Mouse (Mus musculus) kidney, embryonic 14.5 days (tissue): ENCODE measurements around the gene Fam98b. TPM values are rescaled to one million over a fixed set of nuclear protein-coding genes. Genes with fewer than 3 reads are reported as not detected.

Source experiments
- ATAC-seq: fragments of 200-750 bp; cut with Nextera tagmentation; 2 replicates; pipeline ENCODE4 v1.8.0; 2017; ENCODE audit warnings: moderate number of reproducible peaks, mild to moderate bottlenecking, moderate TSS enrichment, moderate library complexity; ENCODE audit not compliant: low FRiP score, low TSS enrichment
- H3K27ac ChIP-seq: fragments of 300-500 bp; sonication (generic); 2 replicates; pipeline ENCODE4 v1.5.1; 2014; ENCODE audit warnings: low read depth, mild to moderate bottlenecking, low read length, moderate library complexity, mixed read lengths
- H3K27me3 ChIP-seq: fragments of 300-500 bp; sonication (generic); 2 replicates; pipeline ENCODE4 v1.6.1; 2014; ENCODE audit warnings: mild to moderate bottlenecking, low read length; ENCODE audit not compliant: control insufficient read depth, insufficient read depth
- H3K36me3 ChIP-seq: fragments of 300-500 bp; sonication (generic); 2 replicates; pipeline ENCODE4 v1.6.1; 2014; ENCODE audit warnings: low read length, mixed read lengths; ENCODE audit not compliant: control insufficient read depth, insufficient read depth
- H3K4me1 ChIP-seq: fragments of 300-500 bp; sonication (generic); 2 replicates; pipeline ENCODE4 v1.6.1; 2014; ENCODE audit warnings: low read length, mixed read lengths; ENCODE audit not compliant: control insufficient read depth, insufficient read depth
- H3K4me2 ChIP-seq: fragments of 300-500 bp; sonication (generic); replicated peaks from 2 replicates; pipeline ENCODE4 v1.6.1; 2014; ENCODE audit warnings: low read depth, mild to moderate bottlenecking, low read length
- H3K4me3 ChIP-seq: fragments of 300-500 bp; sonication (generic); 2 replicates; pipeline ENCODE4 v1.5.1; 2014; ENCODE audit warnings: mild to moderate bottlenecking, low read length
- H3K9ac ChIP-seq: fragments of 300-500 bp; sonication (generic); 2 replicates; pipeline ENCODE4 v1.6.1; 2014; ENCODE audit warnings: low read depth, mild to moderate bottlenecking, low read length, moderate library complexity
- H3K9me3 ChIP-seq: fragments of 300-500 bp; sonication (generic); 2 replicates; pipeline ENCODE4 v1.6.1; 2016; ENCODE audit warnings: low read length; ENCODE audit not compliant: control insufficient read depth
- WGBS: fragments of 180-500 bp; shearing (Covaris S2); extraction: QIAGEN DNeasy Blood & Tissue Kit; methylation state at CpG from one replicate; pipeline ENCODE4 v1.1.7; 2014; 5-methylcytosine and 5-hydroxymethylcytosine counted together
- polyA plus RNA-seq: library from polyadenylated mRNA; unstranded; fragments of >200 nt; fragmentation: Nextera tagmentation; extraction: Ambion mirVana; gene quantifications from 2 replicates; pipeline ENCODE4 v1.2.1, GENCODE M21; 2014

Fam98b gene
- polyA plus RNA-seq, 1 experiment from 2014 or later: 14.5 TPM

DNA sequence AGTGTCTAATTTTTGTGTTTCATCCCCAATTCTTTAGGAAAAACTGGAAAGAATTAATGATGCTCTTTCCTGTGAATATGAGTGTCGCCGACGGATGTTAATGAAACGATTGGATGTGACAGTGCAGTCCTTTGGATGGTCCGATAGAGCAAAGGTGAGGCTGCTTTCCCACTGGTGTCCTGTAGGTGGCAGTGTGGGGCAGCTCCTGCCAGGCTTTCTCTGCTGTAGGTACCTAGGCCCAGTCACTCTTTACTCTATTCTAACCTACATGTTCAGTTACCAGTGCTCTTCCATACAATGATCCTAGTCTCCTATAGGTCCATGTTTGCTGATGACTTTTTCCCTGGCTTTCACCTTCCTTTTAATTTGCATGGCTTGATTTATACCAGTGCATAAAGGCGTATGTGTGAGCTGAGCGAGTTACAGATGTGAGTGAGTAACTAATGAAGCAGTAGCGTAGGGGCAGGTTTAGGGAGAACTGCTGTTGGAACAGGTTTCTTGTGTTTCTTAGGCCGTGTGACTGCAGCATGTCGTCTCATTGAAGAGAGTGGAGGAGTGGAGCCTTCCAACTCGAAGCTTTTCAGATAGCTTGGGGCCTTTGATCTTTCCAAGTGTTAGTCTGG is 14.4 kb downstream of the Fam98b start:
- ATAC-seq: peak; percentile 28; the same call in 1 of the 2 replicates
- H3K36me3 ChIP-seq: peaks cover 44% of the 10 kb centered on the region
- H3K27me3 ChIP-seq: no peaks in the 10 kb centered on the region
- H3K4me1 ChIP-seq: no peaks in the 10 kb centered on the region
- WGBS: 74% methylated on average over 11 of the region's 11 CpGs
- no peaks in the 10 kb centered on the region for H3K9me3 ChIP-seq
- H3K9ac ChIP-seq: no peak overlapping the region
- no peak overlapping the region for H3K4me3 ChIP-seq
- no peak overlapping the region for H3K4me2 ChIP-seq
- no peak overlapping the region for H3K27ac ChIP-seq

GRCm38 (mm10) chr2:117288291-117288690 is 38.8 kb downstream of the Fam98b start:
- 85% methylated on average over 7 of the region's 7 CpGs for WGBS
- no peaks in the 10 kb centered on the region for H3K27me3 ChIP-seq
- no peak overlapping the region for H3K4me3 ChIP-seq
- H3K27ac ChIP-seq: no peak overlapping the region
- H3K36me3 ChIP-seq: no peaks in the 10 kb centered on the region
- no peak overlapping the region for H3K4me2 ChIP-seq
- no peaks in the 10 kb centered on the region for H3K4me1 ChIP-seq
- H3K9me3 ChIP-seq: no peaks in the 10 kb centered on the region
- no peak for ATAC-seq
- H3K9ac ChIP-seq: no peak overlapping the region

- H3K9me3 ChIP-seq: no peaks in the 10 kb centered on the region
- H3K4me1 ChIP-seq: no peaks in the 10 kb centered on the region
- H3K9ac ChIP-seq: no peak overlapping the region
- H3K4me2 ChIP-seq: no peak overlapping the region
- H3K4me3 ChIP-seq: no peak overlapping the region
- WGBS: 84% methylated on average over 16 of the region's 16 CpGs
- no peaks in the 10 kb centered on the region for H3K27me3 ChIP-seq
- no peak for ATAC-seq
- H3K27ac ChIP-seq: no peak overlapping the region
- H3K36me3 ChIP-seq: no peaks in the 10 kb centered on the region
These were observed 50.3 kb downstream of the Fam98b start for GRCm38 (mm10) chr2:117299596-117300448.

DNA sequence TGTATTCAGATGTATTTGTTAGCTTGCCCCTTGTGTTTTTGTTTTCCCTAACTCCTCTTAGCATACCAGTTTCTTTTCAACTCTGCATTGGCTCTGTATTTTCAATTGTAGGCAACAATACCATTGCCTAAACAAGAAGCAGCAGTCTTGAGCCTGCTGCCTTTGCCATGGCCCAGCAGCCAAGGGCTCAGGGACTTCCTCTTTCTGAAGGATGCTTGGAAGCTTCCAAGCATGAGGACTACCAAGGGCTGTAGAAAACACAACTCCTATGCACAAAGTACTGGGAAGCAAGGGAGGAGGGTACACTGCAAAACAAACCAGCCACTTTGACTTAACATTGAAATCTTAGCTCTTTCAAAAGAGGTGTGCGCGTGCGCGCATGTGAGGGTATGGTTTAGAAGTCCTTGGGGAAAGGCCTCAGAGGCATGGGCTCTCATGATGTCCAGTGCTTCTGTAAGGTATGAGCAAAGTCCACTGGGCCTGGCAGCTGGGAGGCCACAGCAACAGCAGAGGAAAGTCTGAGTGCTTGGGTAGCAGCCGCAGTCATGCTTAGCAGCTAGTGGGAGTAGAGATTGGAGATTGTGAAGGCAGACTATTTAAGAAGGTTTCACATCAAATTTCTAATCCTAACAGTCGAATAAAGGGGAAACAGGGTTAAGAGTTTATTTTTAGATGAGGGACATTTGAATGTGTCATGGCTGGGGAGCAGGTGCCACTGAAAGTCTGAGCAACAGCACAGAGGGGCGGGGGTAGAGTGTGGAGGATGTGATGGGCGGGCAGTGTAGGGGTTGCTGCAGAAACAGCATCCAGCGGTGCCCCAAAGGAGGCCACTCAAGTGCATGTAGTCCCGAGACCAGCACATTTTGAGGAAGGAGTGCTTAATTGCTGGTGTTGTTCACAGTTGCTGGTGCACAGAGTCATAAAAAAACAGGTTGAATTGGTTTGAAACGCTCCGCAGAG is 54.1 kb downstream of the Fam98b start:
- Histone ChIP-seq H3K9me3 (no peaks in the 10 kb centered on the region), H3K27ac (no peak overlapping the region), H3K4me2 (no peak overlapping the region), H3K9ac (no peak overlapping the region), H3K36me3 (no peaks in the 10 kb centered on the region), H3K4me3 (no peak overlapping the region), H3K27me3 (no peaks in the 10 kb centered on the region), H3K4me1 (no peaks in the 10 kb centered on the region)
- ATAC-seq: no peak
- WGBS: 83% methylated on average over 12 of the region's 12 CpGs

DNA sequence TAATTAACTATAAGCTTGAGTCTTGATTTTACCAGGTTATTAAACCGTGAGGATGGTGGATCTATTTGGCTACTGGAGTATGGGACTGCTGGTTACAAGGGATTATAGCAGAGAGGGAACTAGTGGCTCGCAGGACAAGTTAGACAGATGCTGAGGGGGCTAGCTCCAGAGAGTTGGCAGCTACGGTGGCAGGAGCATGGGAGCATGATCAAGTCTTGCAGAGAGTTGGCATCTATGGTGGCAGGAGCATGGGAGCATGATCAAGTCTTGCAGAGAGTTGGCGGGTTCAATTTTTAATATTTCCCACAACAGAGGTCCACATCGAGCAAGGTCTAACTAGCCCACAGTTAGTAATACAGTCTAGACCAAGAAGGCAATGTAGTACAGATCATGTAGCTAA is 55.4 kb downstream of the Fam98b start:
- H3K27me3 ChIP-seq: no peaks in the 10 kb centered on the region
- H3K4me3 ChIP-seq: no peak overlapping the region
- H3K9ac ChIP-seq: no peak overlapping the region
- H3K9me3 ChIP-seq: no peaks in the 10 kb centered on the region
- 86% methylated on average over 5 of the region's 5 CpGs for WGBS
- H3K4me2 ChIP-seq: no peak overlapping the region
- H3K27ac ChIP-seq: no peak overlapping the region
- H3K36me3 ChIP-seq: no peaks in the 10 kb centered on the region
- no peaks in the 10 kb centered on the region for H3K4me1 ChIP-seq
- ATAC-seq: no peak

DNA sequence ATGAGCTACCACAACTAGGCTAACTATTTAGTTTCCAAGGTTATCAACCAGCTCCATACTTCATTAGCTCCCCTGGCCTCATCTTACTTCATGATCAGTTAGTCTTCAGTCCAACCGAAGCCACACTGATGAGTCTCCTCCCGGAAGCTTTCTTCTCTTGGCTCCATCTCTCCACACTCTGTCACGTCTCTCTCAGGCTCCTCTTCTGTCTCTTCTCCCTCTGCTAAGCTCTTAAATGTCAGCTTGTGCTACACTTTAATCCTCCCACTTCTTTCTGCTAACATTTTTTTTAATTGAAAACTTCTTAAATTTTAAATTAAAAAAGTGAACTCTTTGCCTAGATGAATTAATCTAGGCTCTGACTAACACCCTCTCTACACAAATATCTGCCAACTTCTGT is 58.4 kb downstream of the Fam98b start:
- ATAC-seq: no peak
- no peak overlapping the region for H3K4me2 ChIP-seq
- H3K9ac ChIP-seq: no peak overlapping the region
- no peaks in the 10 kb centered on the region for H3K4me1 ChIP-seq
- no peaks in the 10 kb centered on the region for H3K27me3 ChIP-seq
- no peaks in the 10 kb centered on the region for H3K9me3 ChIP-seq
- no peak overlapping the region for H3K27ac ChIP-seq
- no peak overlapping the region for H3K4me3 ChIP-seq
- no peaks in the 10 kb centered on the region for H3K36me3 ChIP-seq
- WGBS: 83% methylated on average over 3 of the region's 3 CpGs

DNA sequence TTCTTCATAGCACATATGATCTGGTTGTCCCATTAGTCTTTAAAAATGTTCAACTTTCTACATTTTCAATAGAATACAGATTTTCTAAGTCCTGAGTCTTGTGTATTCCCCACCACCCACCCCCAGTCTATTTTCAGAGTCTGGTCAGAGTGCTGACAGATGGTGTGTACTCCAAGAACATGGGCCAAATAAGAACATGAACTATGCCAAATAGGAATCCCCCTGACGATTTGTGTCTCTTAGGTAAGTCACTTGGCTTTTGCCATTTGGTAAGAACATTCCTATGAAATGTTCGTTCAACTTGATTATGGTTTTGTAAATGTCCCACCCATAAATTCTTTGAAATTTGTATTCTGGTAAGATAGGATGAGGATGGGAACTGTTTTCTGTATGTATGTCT is 59.5 kb downstream of the Fam98b start:
- 82% methylated on average over 2 of the region's 2 CpGs for whole genome bisulfite sequencing
- H3K27me3 ChIP-seq: no peaks in the 10 kb centered on the region

GRCm38 (mm10) chr2:117311349-117311748 is 61.8 kb downstream of the Fam98b start:
- WGBS: 77% methylated on average over 1 of the region's 1 CpGs
- no peaks in the 10 kb centered on the region for H3K9me3 ChIP-seq
- H3K36me3 ChIP-seq: no peaks in the 10 kb centered on the region
- H3K4me2 ChIP-seq: no peak overlapping the region
- no peak overlapping the region for H3K9ac ChIP-seq
- no peak overlapping the region for H3K27ac ChIP-seq
- H3K4me3 ChIP-seq: no peak overlapping the region
- H3K27me3 ChIP-seq: no peaks in the 10 kb centered on the region
- H3K4me1 ChIP-seq: no peaks in the 10 kb centered on the region
- no peak for ATAC-seq

More for the DNA sequence above, 59.5 kb downstream of the Fam98b start:
- no peaks in the 10 kb centered on the region for H3K4me1 ChIP-seq
- H3K9me3 ChIP-seq: no peaks in the 10 kb centered on the region
- no peak for ATAC-seq
- H3K4me3 ChIP-seq: no peak overlapping the region
- no peak overlapping the region for H3K4me2 ChIP-seq
- no peaks in the 10 kb centered on the region for H3K36me3 ChIP-seq
- no peak overlapping the region for H3K27ac ChIP-seq
- H3K9ac ChIP-seq: no peak overlapping the region
